Mouse (Mus musculus) lung, postnatal 25 days (tissue): ENCODE data around the gene Eln.

Experiments used
- DNase-seq: peaks from one replicate; pipeline ENCODE4 v3.0.0; 2022; ENCODE audit warnings: low spot score

Eln gene

DNA sequence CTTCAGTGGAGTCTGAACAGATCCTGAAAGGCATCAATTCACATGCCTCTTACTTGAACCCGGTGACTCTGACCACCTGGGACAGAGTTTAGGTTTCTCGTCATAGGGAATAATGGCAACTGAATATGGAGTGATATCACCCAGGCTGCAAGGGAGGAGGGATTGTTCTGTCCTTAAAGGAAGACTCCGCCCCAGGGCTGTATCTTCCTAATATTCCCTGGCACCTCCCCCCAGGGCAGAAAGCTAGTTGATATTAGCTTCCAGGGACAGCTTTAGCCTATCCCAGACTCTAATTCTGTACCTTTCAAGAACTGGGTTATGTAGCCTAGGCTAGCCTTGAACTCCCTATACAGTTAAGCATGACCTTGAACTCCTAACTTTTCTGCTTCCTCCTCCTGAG, 2.1 kb downstream of the Eln start:
- peak; percentile 45 for DNase-seq

DNA sequence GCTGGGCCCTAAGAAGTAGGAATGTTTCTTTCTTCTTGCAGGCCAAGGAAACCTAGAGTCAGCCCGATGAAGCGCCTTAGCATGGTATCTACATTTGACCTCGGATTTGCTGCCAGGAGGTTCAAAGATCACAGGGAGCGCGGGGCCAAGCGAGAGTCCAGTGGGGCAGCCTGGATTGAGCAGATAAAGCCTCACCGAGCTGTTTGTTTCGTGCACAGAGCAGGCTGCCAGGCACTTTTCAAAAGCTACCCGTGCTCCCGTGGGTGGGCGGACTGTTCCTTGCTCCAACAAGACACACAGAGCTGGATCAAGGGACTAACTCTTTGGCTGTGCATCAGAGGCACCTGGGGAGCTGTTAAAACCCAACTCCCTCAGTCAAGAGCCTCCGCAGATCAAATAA, 3.1 kb downstream of the Eln start:
- no peak for DNase-seq

DNA sequence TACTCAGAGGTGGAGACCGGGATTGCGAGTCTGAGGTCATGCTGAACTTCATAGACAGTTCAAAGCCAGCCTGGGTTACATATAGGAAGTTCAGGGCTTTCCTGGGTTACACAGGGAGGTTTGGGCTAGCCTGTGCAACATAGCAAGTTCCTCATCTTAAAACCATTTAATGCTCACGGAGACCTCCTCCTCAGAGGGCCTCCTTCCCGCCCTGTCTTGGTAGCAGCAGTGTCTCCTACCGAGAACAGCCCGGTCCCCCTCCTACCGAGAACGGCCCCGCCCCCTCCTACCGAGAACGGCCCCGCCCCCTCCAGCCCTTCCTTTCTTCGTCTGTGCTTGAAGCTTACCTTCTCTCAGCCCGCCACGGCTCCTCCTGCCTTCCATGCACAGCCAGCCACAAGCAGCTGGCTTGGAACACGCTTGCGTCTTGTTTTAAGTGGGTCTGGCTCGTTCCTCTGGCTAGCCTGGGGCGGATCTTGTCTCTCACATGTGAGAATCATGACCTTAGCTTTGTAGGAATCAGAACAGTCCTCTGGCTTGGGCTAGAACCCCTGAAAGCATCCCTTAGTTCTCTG, 4.8 kb downstream of the Eln start:
- no peak for DNase-seq

DNA sequence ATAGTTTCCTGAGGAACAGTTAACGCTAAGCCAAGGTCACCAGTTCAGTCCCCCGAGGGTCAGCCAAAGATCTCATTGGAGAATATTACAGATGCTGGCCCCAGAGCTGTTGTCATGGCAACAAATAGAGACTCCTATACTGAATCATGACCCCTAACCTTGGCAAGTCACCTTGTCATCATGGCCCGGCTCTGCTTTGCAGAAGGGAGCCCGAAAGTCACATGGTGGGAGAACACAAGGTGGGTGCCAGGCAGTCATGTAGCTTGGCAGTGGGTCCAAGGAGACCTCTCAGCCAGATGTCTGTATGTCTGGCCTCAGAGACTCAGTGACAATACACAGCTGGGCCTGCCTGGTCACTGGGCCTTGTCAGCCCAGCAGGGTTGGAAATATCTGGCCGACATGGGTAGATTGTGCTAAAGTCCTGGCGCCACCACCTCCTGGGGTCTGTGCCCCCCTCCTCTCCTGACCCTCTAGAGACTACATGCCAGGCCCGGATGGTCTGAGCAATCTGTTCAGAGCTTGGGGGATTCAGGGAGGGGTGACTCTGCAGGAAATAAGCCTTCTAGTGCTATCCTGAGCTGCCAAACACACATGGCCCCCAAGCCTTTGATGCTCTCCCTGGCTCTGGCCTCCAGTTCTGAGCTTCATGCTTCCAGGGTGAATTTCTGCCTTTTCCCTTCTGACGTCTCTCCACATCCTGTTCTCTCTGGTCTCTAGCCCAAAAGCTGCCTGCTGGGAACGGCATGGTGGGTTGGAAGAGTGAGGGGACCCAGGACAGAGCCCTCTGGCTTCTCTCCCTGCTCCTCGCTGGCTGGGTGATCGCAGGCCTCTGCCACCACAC, 6.4 kb downstream of the Eln start:
- DNase-seq: peak; percentile 53

GRCm38 (mm10) chr5:134739951-134740350, 7.2 kb downstream of the Eln start:
- no peak for DNase-seq

GRCm38 (mm10) chr5:134734920-134735319, 12.2 kb downstream of the Eln start:
- DNase-seq: no peak

DNA sequence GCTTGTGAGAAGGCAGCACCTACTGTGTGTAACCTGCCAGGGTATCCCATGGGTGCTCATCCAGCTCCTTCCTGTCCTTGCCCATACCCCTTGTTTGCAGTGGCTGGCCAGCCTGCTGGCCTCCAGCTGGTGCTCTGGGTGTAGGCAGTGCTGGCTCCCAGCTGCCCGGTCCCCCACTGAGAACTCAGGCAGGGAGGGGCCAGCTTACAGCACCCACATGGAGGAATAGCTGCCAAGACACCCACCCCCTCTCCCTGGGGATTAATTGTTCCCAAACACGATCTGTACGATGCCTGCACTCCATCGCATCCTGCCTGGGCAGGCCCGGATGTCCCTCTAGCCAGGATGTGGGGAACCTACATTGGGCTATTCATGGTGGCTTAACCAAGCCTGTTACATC, 13.1 kb downstream of the Eln start:
- DNase-seq: peak; percentile 53

GRCm38 (mm10) chr5:134733241-134733640, 13.9 kb downstream of the Eln start:
- no peak for DNase-seq

- DNase-seq: no peak
These were observed 18.0 kb downstream of the Eln start for GRCm38 (mm10) chr5:134729124-134729523.

- no peak for DNase-seq
These were observed 18.6 kb downstream of the Eln start for GRCm38 (mm10) chr5:134728535-134728934.

GRCm38 (mm10) chr5:134727001-134727639, 20.0 kb downstream of the Eln start:
- DNase-seq: no peak

DNA sequence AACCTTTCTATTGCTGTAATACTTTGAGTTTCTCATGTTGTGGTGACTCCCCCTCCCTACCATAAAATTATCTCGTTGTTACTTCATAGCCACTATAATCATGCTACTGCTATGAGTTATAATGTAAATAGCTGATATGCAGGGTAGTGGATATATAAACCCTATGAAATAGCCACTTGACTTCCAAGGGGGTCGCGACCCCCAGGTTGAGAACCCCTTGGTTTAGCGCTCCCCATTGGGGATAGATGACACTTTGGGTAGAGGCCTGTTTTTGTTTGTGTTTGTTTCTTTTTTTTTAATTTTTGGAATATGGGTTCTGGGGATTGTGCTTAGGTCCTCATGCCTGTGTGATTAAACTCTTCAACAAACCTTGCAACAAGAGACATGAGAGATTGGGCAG, 21.8 kb downstream of the Eln start:
- DNase-seq: no peak

DNA sequence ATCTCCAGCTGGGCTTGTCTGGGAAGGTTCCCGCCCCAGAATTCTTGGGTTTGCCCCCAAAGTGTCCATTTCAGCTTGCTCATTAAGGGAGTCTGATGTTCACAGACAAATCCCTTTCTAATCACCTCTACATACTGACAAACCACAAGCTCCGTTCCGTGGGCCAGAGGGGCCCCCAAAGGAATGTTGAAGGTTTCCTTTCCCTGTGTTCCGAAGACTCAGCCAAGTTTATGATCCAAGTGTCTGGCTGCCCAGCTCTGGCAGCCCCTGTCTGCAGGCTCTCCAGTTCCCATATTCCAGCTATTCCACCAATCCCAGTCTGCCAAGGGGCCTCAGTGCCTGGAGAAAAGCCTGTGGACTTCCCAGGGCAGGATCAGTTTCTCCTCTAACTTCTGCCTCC, 27.1 kb downstream of the Eln start:
- DNase-seq: no peak

DNA sequence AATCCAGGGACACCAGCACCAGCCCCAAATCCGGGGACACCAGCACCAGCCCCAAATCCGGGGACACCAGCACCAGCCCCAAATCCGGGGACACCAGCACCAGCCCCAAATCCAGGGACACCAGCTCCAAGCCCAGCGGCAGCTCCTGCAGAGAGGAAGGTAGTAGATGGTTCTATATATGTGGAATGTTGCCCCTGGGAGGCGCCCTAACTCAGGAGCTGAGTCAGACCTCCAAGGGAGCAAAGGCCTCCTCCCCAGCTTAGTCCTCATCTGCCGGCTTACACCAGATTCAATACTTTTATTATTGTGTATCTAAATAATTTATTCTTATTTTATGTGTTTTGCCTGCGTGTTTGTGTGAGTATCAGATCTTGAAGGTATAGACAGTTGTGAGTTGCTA, 36.0 kb downstream of the Eln start:
- DNase-seq: no peak

- DNase-seq: no peak
These were observed 37.8 kb downstream of the Eln start for GRCm38 (mm10) chr5:134709275-134709674.

DNA sequence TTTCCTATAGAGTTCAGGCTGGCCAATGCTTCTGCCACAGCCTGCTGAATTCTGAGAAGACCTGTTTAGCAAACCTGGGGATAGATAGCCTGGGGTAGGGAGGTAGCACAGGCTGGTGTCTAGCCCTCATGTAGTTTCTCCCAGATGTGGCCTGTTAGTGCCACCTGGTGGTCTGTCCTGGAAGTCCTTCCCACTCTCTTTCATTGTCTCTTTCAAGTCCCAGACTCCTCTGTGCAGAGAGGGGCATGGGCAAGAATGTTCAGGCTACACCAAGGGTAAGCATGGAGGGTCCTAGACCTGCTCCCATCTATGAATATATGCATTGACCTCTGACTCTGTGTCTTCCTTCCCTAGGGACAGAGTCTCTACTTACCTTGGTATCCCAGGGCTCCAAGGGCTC, 43.0 kb downstream of the Eln start:
- peak; percentile 73 for DNase-seq

DNA sequence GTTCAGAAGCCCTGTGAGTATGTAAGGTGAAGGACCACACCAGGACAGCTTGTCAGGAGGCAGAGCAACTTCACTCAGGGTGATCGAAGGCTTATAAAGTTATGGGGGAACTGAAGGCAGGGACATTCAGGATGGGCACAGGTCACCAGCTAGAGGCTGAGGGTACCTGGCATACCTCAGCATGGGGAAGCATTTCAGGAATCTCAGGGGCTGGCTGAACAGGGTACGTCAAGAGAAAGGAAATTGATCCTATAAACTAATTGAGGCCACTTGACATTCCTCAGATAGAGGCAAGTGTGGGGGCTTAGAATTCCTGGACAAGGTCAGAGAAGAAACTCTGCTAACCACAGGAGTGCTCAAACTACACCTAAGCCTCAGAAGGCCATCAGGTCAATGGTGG, 51.6 kb downstream of the Eln start:
- no peak for DNase-seq

DNA sequence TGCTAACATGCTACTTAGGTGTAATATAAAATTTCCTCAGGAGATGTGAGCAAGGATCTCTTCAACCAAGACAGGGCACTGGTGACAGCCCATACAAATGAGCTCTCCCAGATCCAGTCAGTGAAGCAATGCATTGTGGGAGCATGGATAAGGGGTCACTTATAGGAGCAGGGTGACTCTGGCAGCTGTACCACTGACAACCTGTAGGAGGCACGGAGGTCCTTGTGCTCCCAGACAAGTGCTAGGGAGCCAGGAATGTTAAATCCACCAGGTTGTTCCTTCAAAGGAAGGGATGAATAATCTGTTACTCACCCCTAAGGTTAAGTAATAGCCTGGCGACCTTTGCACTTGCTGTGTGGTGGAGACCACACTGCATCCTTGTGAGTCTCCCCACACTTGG, 52.0 kb downstream of the Eln start:
- DNase-seq: no peak

DNA sequence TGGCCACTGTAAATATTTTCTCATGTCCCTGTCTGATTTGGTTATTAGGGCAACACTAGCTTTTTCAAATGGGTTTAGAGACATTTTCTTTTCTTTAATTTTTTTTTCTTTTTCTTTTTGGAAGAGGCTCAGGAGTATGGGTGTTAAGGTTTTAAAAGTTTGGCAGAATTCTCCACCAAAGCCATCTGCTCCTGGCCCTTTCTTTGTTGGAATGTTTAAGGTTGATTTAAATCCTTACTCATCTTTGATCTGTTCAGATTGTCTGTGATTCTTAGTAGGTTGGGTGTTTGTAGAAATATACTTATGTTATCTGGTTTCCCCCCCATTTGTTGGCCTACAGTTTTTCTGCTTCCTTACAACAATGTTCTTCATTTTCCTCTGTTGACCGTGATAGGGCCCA, 54.4 kb downstream of the Eln start:
- no peak for DNase-seq

DNA sequence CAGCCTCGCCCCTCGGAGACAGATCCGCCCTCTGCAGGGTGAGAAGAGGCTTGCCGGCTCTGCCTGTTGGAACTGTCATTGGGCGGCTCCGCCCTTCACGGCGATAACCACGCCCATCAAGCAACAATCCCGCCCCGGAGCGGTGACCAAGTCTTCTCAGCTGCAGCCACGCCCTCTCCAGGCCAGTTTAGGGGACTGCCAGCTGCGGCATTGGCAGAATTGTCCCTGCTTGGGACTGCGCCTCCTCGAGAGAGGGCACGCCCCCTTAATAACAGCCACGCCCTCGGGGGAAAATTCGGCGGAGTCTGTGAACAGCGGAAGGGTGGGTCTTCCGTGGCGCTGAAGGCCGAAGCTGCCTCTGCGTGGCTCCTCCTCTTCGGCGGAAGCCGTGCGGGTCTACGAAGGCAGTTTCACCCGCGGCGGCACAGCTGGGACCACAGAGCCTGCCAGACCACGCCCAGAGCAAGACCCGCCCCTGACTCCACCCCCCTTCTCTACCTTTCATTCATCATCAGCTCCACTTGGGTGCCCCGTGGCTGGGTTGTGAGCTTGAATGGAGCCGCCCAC, 58.3 kb downstream of the Eln start:
- peak; percentile 100 for DNase-seq

- DNase-seq: no peak
These were observed 58.9 kb downstream of the Eln start, which contains the start of gene Limk1 for GRCm38 (mm10) chr5:134688086-134688717. TSS of gene Limk1 (minus strand) at chr5:134688598.

DNA sequence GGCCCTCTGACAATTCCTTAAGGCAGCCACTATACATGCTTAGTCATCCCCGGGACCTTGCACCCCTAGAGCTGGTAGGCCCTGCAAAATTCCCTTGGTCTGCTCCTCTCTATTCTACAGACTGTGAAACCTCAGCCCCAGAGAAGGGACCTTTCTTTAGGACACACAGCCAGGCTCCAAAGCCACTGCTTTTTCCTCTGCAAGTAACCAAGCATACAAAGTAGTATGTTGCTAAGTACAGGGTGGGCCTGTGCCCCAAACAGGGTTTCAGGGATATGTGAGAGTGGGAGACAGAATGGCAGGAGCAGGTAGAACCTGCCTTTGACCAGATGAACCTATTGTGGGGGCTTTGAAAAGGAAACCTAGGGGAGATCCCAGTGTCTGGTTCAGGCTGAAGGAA, 59.9 kb downstream of the Eln start:
- DNase-seq: no peak

- no peak for DNase-seq
These were observed 60.6 kb downstream of the Eln start for GRCm38 (mm10) chr5:134686541-134686940.
